Mouse (Mus musculus): ENCODE measurements at regions not wholly inside any gene's neighbourhood (a gene's known extent, or its start where the extent isn't known, plus 50 kb on each side); places are given as distances from the start of the nearest gene placed in this dataset.

DNA sequence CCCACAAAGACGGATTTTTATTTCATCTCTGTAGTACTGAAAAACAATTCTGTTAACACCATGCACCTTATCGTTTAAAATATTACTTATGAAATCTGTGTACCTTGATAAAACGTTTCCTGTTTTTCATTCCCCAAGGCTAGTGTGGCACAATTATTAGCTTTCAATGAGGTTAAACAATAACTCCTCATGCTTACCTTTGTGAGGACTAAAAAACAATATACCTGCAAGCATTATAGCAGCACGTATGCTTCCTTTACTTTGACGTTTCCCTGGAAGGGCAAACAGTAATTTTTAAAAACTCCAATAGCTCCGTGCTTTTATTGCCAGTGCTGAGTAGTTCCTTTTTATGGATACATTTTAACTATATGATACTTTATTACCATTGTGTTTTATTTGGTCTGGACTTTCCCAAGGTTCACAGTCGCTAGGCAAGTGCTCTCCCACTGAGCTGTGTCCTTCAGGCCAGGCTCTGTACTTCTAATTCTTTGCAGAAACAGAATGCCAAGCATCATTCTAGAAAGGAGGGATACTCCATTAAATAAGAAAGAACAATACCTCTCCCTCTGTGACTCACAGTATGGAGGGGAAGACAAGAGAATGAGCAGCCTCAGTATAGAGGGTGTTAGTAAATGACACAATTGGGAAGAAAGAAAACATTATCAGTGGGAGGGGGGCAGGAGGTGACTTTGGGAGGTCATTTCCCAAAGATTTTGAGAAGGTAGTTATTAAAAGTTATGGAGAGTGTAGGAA, 50.0 kb upstream of the Itprid2 start:
- TF ChIP-seq EP300 (IDR thresholded peaks at IDR 0.05; ENCODE audit: low read depth) (no peak), CTCF (IDR thresholded peaks at IDR 0.05; ENCODE audit: low read depth) (no peak)

Measured in heart, postnatal 0 days (tissue).